Mouse (Mus musculus) thymus, adult 2 months (tissue): Measurements from ENCODE around the gene Prkca. TPM values are rescaled to one million over a fixed set of nuclear protein-coding genes. Genes with fewer than 3 reads are reported as not detected.
A peak's percentile ranks its signal among the peaks of the same experiment; 100 is the strongest.

Experiments
- DNase-seq: peaks from one replicate; pipeline ENCODE4 v3.0.0; 2021
- H3K27ac ChIP-seq: fragments of 200-500 bp; 2 replicates; pipeline ENCODE4 v1.5.1; 2012; ENCODE audit warnings: low read length, control low read depth; ENCODE audit not compliant: control insufficient read depth, insufficient read depth
- H3K27me3 ChIP-seq: fragments of 200-500 bp; 2 replicates; pipeline ENCODE4 v1.6.1; 2012; ENCODE audit warnings: mild to moderate bottlenecking, low read length, moderate library complexity, mixed read lengths; ENCODE audit not compliant: control insufficient read depth, insufficient read depth
- H3K36me3 ChIP-seq: fragments of 200-500 bp; 2 replicates; pipeline ENCODE4 v1.6.1; 2012; ENCODE audit warnings: mild to moderate bottlenecking, low read length, moderate library complexity; ENCODE audit not compliant: control insufficient read depth, insufficient read depth
- H3K4me1 ChIP-seq: fragments of 200-500 bp; replicated peaks from 2 replicates; pipeline ENCODE4 v1.6.1; 2012; ENCODE audit warnings: low read length; ENCODE audit not compliant: control insufficient read depth, insufficient read depth
- H3K4me3 ChIP-seq: fragments of 200-500 bp; 2 replicates; pipeline ENCODE4 v1.5.1; 2012; ENCODE audit warnings: mild to moderate bottlenecking, low read length, control low read depth, moderate library complexity; ENCODE audit not compliant: control insufficient read depth, insufficient read depth
- CTCF ChIP-seq: fragments of 200-500 bp; IDR thresholded peaks from 2 replicates; pipeline ENCODE4 v1.5.1; 2012; ENCODE audit warnings: mild to moderate bottlenecking, control low read depth, low read length, moderate library complexity, borderline replicate concordance; ENCODE audit not compliant: control insufficient read depth, poor library complexity, insufficient read depth; ENCODE audit errors: extremely low read depth
- POLR2A ChIP-seq: fragments of 200-500 bp; IDR thresholded peaks from 2 replicates; pipeline ENCODE4 v1.6.1; 2012; ENCODE audit warnings: mild to moderate bottlenecking, low read length, control low read depth, moderate library complexity; ENCODE audit not compliant: control insufficient read depth, poor library complexity, insufficient read depth; ENCODE audit errors: extremely low read depth
- WGBS: fragments of 180-500 bp; shearing (Covaris S2); methylation state at CpG from one replicate; pipeline ENCODE4 v1.1.7; 2018; 5-methylcytosine and 5-hydroxymethylcytosine counted together
- polyA plus RNA-seq: library from polyadenylated mRNA; depleted of rRNA; stranded (reverse); fragments of >200 nt; gene quantifications from 2 replicates; pipeline ENCODE4 v1.2.3, GENCODE M21; 2012; rRNA removed

Prkca gene
- 11.0 and 12.2 TPM in 2 replicates for polyA plus RNA-seq

DNA sequence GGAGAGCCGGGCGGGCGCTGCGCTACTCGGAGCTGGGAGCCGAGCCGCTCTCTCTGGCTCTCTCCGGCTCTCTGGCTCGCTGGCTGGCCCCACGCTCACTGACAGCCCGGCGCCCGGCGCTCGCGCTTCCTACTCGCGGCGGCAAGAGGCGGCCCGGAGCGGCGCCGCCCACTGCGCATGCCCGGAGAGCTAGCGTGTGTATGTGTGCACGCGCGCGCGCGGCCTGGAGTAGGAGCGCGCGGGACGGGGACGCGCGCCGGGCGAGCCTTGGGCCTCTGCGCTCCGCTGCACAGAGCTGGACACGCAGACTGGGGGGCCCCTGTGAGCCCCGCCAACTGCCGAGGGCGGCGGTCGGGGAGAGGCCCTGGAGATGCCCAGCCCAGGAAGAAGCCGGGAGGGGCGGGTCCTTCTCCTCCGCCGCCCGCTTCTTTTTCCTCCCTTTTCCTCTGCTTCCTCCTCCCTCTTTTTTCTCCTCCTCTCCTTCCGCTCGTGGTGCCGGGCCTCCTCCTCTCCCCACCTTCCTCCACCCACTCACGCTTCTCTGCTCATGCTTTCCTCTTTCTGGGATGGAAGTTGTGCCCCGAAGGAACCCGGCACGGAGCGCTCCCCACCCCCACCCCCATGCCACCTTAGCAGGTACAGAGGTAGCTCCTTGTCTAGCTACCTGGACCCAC lies at the start of gene Prkca:
Gene Prkca, minus strand, starts transcription at position 140 of the 674 bp plus-strand sequence.
- no peak; the same call in 1 of the 2 replicates for TF ChIP-seq CTCF
- TF ChIP-seq POLR2A: peak; percentile 67; the same call in 1 of the 2 replicates
- Histone ChIP-seq H3K4me1 (peaks cover 20% of the 10 kb centered on the region), H3K36me3 (no peaks in the 10 kb centered on the region), H3K27me3 (no peaks in the 10 kb centered on the region), H3K27ac (no peak within 1 kb of the TSS), H3K4me3 (peak within 1 kb of the TSS; percentile 72)
- peak; percentile 93 for DNase-seq
- WGBS: under 1% methylated on average over 61 of the region's 63 CpGs

DNA sequence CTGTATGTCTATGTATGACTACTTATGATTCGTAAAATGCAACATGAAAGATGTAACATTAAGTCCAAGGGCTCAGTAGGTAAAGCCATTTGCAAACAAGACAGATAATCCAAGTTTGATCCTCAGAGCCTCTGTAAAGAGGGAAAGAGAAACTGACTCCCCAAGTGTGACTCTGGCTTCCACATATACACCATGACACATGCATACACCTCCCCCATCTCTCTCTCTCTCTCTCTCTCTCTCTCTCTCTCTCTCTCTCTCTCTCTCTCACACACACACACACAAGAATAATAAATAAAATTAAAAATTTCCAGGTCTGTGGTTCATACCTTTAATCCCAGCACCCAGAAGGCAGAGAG lies 41.9 kb upstream of the Prkca start:
- TF ChIP-seq POLR2A (no peak), CTCF (no peak)
- Histone ChIP-seq H3K36me3 (no peaks in the 10 kb centered on the region), H3K27me3 (no peaks in the 10 kb centered on the region), H3K4me1 (no peaks in the 10 kb centered on the region), H3K4me3 (no peak overlapping the region), H3K27ac (no peak overlapping the region)
- 94% methylated on average over 1 of the region's 1 CpGs for WGBS
- no peak for DNase-seq

DNA sequence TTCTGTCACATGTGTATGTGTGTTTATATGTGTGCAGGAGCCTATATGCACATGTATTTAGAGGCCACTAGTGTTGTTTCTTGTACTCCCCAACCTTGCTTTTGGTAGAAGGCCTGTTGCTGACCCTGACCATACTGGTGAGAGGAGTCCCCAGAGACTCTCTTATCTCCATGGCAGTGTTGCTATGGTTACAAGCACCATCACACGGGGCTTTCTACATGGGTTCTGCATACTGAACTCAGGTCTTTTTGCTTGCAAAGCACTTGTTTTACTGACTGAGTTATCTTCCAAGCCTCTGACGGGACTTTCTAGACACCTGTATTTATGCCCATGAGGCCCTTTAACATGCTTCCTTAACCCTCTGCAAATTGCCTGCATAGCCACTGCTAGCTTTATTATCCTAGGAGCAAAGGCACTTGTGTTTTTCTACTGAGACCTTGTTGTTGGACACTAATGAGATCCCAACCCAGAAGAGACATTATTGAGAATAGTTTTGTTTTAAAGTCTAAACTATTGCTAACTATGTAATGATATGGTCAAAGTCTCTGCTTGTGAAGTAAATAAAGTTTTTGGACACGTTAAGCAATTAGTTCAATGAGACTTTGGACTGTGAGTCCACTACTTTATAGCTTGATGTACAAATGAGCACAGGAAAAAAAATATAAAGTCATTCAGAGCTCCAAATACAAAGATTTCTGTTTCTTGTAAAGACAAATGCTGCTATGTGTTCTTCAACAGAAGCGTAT lies 41.4 kb upstream of the Prkca start:
- H3K27ac ChIP-seq: no peak overlapping the region
- WGBS: 83% methylated on average over 4 of the region's 4 CpGs
- H3K4me3 ChIP-seq: no peak overlapping the region
- no peak for DNase-seq
- H3K4me1 ChIP-seq: no peaks in the 10 kb centered on the region
- TF ChIP-seq POLR2A (no peak), CTCF (no peak)
- H3K36me3 ChIP-seq: no peaks in the 10 kb centered on the region
- H3K27me3 ChIP-seq: no peaks in the 10 kb centered on the region

DNA sequence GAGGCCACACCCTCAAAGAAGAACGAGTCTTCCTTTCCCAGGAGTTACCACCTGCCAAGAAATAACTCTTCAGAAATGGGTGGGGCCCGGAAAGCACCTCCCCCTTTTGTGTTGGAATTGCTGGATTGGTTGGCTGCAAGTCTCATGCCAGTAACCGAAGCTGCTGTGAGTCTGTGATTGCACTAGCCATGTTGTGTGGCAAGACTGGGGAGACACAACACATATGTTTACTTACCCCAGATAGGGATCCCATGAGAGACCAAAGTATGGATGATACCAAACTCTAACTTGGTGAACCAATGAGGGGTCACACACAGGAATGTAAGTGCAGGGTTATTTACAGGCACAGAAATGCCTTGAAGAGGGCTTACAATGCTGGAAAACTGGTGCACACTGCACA lies 38.9 kb upstream of the Prkca start:
- 91% methylated on average over 3 of the region's 3 CpGs for WGBS
- no peak for DNase-seq
- no peaks in the 10 kb centered on the region for H3K4me1 ChIP-seq
- no peak overlapping the region for H3K27ac ChIP-seq
- TF ChIP-seq POLR2A (no peak), CTCF (no peak)
- H3K36me3 ChIP-seq: no peaks in the 10 kb centered on the region
- H3K27me3 ChIP-seq: no peaks in the 10 kb centered on the region
- H3K4me3 ChIP-seq: no peak overlapping the region

DNA sequence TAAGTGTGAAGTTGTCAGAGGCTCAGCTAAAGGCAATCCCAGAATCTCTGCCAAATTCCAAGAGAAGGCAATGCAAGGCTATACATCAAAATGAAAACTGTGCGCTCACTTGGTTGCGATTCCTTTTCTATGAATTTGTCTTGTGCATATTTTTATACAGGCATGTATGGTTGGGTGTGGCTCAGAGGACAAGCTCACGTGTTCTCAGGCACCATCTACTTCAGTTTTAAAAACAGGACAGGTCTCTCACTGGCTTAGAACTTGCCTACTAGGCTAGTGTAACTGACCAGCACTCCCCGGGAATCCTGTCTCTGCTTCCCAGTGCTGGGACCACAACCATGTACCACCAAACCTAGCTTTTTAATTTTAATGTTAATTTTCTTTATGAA lies 34.6 kb upstream of the Prkca start:
- H3K27ac ChIP-seq: no peak overlapping the region
- no peak for DNase-seq
- no peak overlapping the region for H3K4me3 ChIP-seq
- H3K4me1 ChIP-seq: no peaks in the 10 kb centered on the region
- H3K36me3 ChIP-seq: no peaks in the 10 kb centered on the region
- H3K27me3 ChIP-seq: no peaks in the 10 kb centered on the region
- 91% methylated on average over 4 of the region's 4 CpGs for WGBS
- no peak for TF ChIP-seq POLR2A
- no peak for TF ChIP-seq CTCF

DNA sequence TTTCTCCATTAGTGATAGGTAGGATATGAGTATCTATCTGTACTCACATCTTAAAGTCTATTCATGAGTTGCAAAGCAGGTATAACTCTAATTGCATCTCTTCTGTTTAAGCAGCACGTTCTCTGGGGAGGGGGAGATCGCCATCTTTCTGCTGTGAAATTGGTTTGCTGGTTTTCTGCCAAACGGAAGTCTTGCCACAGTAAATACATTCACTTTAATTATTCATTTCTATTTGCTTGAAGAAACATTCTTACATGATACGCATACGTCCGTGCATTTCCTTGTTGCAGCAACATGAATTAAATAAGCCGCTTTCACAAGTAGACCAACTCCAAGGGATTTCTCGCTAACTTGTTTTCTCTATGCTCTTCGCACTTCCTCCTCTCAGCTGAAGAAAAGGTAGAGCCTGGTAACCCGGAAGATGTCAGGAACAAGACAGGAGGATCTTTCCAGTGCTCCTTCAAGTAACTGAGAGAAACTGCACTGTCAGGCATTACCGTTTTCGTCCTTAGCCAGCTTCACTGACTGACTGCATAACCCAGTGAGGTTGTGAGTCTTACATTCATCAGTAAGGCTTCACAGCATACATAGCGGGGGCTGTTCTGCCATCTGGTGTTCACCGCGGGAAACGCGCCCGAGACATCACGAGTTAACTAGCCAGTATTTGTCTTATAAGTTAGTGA lies 34.1 kb upstream of the Prkca start:
- Histone ChIP-seq H3K27ac (no peak overlapping the region), H3K27me3 (no peaks in the 10 kb centered on the region), H3K36me3 (no peaks in the 10 kb centered on the region), H3K4me1 (no peaks in the 10 kb centered on the region), H3K4me3 (no peak overlapping the region)
- 25% methylated on average over 19 of the region's 19 CpGs for WGBS
- peak; percentile 74; the same call in 1 of the 2 replicates for TF ChIP-seq CTCF
- no peak for TF ChIP-seq POLR2A
- peak; percentile 79 for DNase-seq
